7 mouse cellular contexts compared by ENCODE assay signal in genomic region chr5:88542651-88543282, GRCm38 (mm10). TPM values are rescaled to one million over a fixed set of nuclear protein-coding genes. Genes with fewer than 3 reads are reported as not detected.
DNase-seq lines count a peak whose midpoint lies in the region; ATAC-seq and TF ChIP-seq lines count a peak whose summit lies in the region.

No protein-coding gene starts in this region.

- ATAC-seq in liver, embryonic 12.5 days = no peak
- peak; percentile 52 for ATAC-seq in granulocyte monocyte progenitor cell, adult 5-6 weeks (replicated peaks; ENCODE audit: poor library complexity, severe bottlenecking)

- 0 out of 2 replicates have a peak, but pooled peaks have one; percentile 11 for TF ChIP-seq CTCF in liver, adult 2 months (IDR thresholded peaks at IDR 0.05; ENCODE audit: low read depth, low read length)
- peak; percentile 36 to 70 (median 60); a peak in 5 of 6 replicates for TF ChIP-seq CTCF in MEL (IDR thresholded peaks at IDR 0.05 in 2 of 3, conservative IDR thresholded peaks at IDR 0.05 in 1 of 3; ENCODE audit: control insufficient read depth in 1 of 3, insufficient read depth in 1 of 3, low read depth in 2 of 3, low read length in 3 of 3, poor library complexity in 1 of 3, severe bottlenecking in 1 of 3)

- H3K9me3 ChIP-seq in liver, embryonic 12.5 days (replicated peaks) = no peaks in the 10 kb centered on the region
- no peaks in the 10 kb centered on the region for H3K9me3 ChIP-seq in MEL (replicated peaks; ENCODE audit: insufficient read depth, low read length)

- H3K4me2 ChIP-seq in liver, embryonic 12.5 days = no peak overlapping the region
- H3K4me2 ChIP-seq in myocyte (ENCODE audit: low read depth) = peak overlapping the region; percentile 45

- H3K4me3 ChIP-seq in liver, adult 2 months (ENCODE audit: insufficient read depth, low read depth, low read length) = no peak overlapping the region
- H3K4me3 ChIP-seq in liver, embryonic 12.5 days = no peak overlapping the region
- H3K4me3 ChIP-seq in MEL (ENCODE audit: control insufficient read depth in 1 of 2, insufficient read depth in 1 of 2, low read depth in 2 of 2, low read length in 2 of 2) (no peak overlapping the region), myocyte (no peak overlapping the region)

- TF ChIP-seq EP300 in MEL (IDR thresholded peaks at IDR 0.05; ENCODE audit: low read depth in 1 of 2, low read length in 2 of 2) = no peak

- peak; percentile 55 for DNase-seq in liver, adult 2 months (ENCODE audit: extremely low read depth, low read depth, low spot score)
- peak; percentile 65 for DNase-seq in MEL (ENCODE audit: low read depth, low spot score)
- peak; percentile 26 to 67 for DNase-seq in adrenal gland, postnatal 36 days
- peak; percentile 55 for DNase-seq in kidney, postnatal 14 days

- H3K27me3 ChIP-seq in liver, adult 2 months (ENCODE audit: control insufficient read depth, insufficient read depth, low read length) = no peaks in the 10 kb centered on the region
- no peaks in the 10 kb centered on the region for H3K27me3 ChIP-seq in liver, embryonic 12.5 days (replicated peaks)
- H3K27me3 ChIP-seq in MEL (ENCODE audit: control insufficient read depth in 1 of 2, insufficient read depth in 2 of 2, low read length in 2 of 2) (peaks cover 2 to 5% of the 10 kb centered on the region in 2 experiments; a peak in 2 of 4 replicates), myocyte (ENCODE audit: control insufficient read depth, insufficient read depth, insufficient read length) (no peaks in the 10 kb centered on the region)

- WGBS in liver, adult 2 months = 55% methylated on average over 5 of the region's 5 CpGs
- 48% methylated on average over 5 of the region's 5 CpGs for WGBS in liver, embryonic 12.5 days (ENCODE audit: insufficient replicate concordance)

- H3K9ac ChIP-seq in liver, adult 2 months (ENCODE audit: low read depth, low read length) = no peak overlapping the region
- no peak overlapping the region for H3K9ac ChIP-seq in liver, embryonic 12.5 days
- H3K9ac ChIP-seq in MEL (ENCODE audit: control insufficient read depth, low read depth, low read length, poor library complexity, severe bottlenecking) = no peak overlapping the region

- H3K36me3 ChIP-seq in liver, adult 2 months (ENCODE audit: control insufficient read depth, insufficient read depth, low read length) = no peaks in the 10 kb centered on the region
- H3K36me3 ChIP-seq in liver, embryonic 12.5 days = no peaks in the 10 kb centered on the region
- no peaks in the 10 kb centered on the region for H3K36me3 ChIP-seq in MEL (ENCODE audit: control insufficient read depth in 1 of 2, insufficient read depth in 2 of 2, low read length in 2 of 2)
- no peaks in the 10 kb centered on the region for H3K36me3 ChIP-seq in myocyte (ENCODE audit: control insufficient read depth, insufficient read depth)

- no peak overlapping the region for H3K27ac ChIP-seq in liver, adult 2 months (replicated peaks; ENCODE audit: insufficient read depth, low read depth, low read length)
- no peak overlapping the region for H3K27ac ChIP-seq in liver, embryonic 12.5 days
- H3K27ac ChIP-seq in MEL (ENCODE audit: control insufficient read depth, low read depth, low read length) = no peak overlapping the region

- H3K4me1 ChIP-seq in liver, adult 2 months (ENCODE audit: control insufficient read depth, insufficient read depth, low read length) = no peaks in the 10 kb centered on the region
- no peaks in the 10 kb centered on the region for H3K4me1 ChIP-seq in liver, embryonic 12.5 days
- H3K4me1 ChIP-seq in MEL (ENCODE audit: control insufficient read depth in 1 of 2, insufficient read depth in 2 of 2, low read length in 2 of 2) = no peaks in the 10 kb centered on the region

- H3ac ChIP-seq in myocyte (ENCODE audit: control insufficient read depth, insufficient read length) = no peak overlapping the region

- peak; percentile 60 for TF ChIP-seq RAD21 in MEL (IDR thresholded peaks at IDR 0.05; ENCODE audit: low read depth, low read length)

- TF ChIP-seq POLR2A in liver, adult 2 months (IDR thresholded peaks at IDR 0.05; ENCODE audit: extremely low read depth, insufficient read depth, low read length) = no peak
- no peak for TF ChIP-seq POLR2A in MEL (IDR thresholded peaks at IDR 0.05; ENCODE audit: control insufficient read depth in 1 of 2, insufficient read depth in 1 of 2, low read depth in 1 of 2, low read length in 2 of 2, poor library complexity in 1 of 2)
- TF ChIP-seq POLR2A in myocyte (IDR thresholded peaks at IDR 0.05; ENCODE audit: insufficient read length, low read depth) = no peak

- H3K79me2 ChIP-seq in liver, adult 2 months (ENCODE audit: control insufficient read depth, insufficient read depth, low read length) = no peaks in the 10 kb centered on the region
- H3K79me2 ChIP-seq in MEL (ENCODE audit: control insufficient read depth, insufficient read depth, low read length, poor library complexity) (no peaks in the 10 kb centered on the region), myocyte (ENCODE audit: control insufficient read depth, insufficient read depth) (no peaks in the 10 kb centered on the region)

TF ChIP-seq in MEL, 35 proteins besides CTCF, POLR2A, EP300 and RAD21:
- TF ChIP-seq ZC3H11A (IDR thresholded peaks at IDR 0.05; ENCODE audit: low read depth, low read length) (peak; percentile 33), MYC (IDR thresholded peaks at IDR 0.05; ENCODE audit: low read depth, low read length) (no peak), SMC3 (IDR thresholded peaks at IDR 0.05; ENCODE audit: low read depth, low read length) (peak; percentile 70)

TF ChIP-seq in myocyte, 11 proteins besides CTCF, POLR2A, EP300 and RAD21:
- no peak for TF ChIP-seq TCF3 (IDR thresholded peaks at IDR 0.05; ENCODE audit: insufficient read length, low read depth)

RNA-seq across cellular contexts. Expression of gene Utp3, which starts 11.5 kb away (rescaled TPM):
- 16.5 and 20.0 TPM in 2 replicates for total RNA-seq in liver, adult 2 months (2014; rRNA removed)
- 7.4 and 7.9 TPM in 2 replicates for polyA plus RNA-seq in liver, adult 2 months (2012; rRNA removed)
- polyA plus RNA-seq in liver, embryonic 12.5 days (2016; fragmentation: Nextera tagmentation; extraction: Ambion mirVana) = 51.3 and 52.3 TPM in 2 replicates
- 44.7 and 48.4 TPM in 2 replicates for total RNA-seq in MEL (2012; rRNA removed)
- 100 to 1,000 TPM in 1 of 2 experiments, 10 to 100 TPM in 1; 73.9 to 120 TPM for polyA plus RNA-seq in MEL (2012; ENCODE audit: insufficient read depth in 1 of 2, insufficient read length in 2 of 2, low read depth in 1 of 2, low replicate concordance in 2 of 2, missing spikeins in 1 of 2)
- total RNA-seq in adrenal gland, postnatal 36 days (2021) = 10 to 100 TPM; 32.5 to 34.2 TPM
- 65.6 and 68.8 TPM in 2 replicates for total RNA-seq in granulocyte monocyte progenitor cell, adult 5-6 weeks (2014; fragmentation: Nextera tagmentation)
- 57.5 and 59.9 TPM in 2 replicates for total RNA-seq in granulocyte monocyte progenitor cell, adult 5-6 weeks (2017)
- 34.5 TPM for polyA plus RNA-seq in myocyte (2012; fragmentation: generic; extraction: Trizol)

RNA-seq across cellular contexts. Expression of gene Jchain, which starts 15.1 kb away (rescaled TPM):
- total RNA-seq in liver, adult 2 months (2014; rRNA removed) = 0.55 and 4.4 TPM in 2 replicates
- polyA plus RNA-seq in liver, adult 2 months (2012; rRNA removed) = 0.54 and 0.83 TPM in 2 replicates
- polyA plus RNA-seq in liver, embryonic 12.5 days (2016; fragmentation: Nextera tagmentation; extraction: Ambion mirVana) = 0.11 and 0.12 TPM in 2 replicates
- not detected in 2 replicates for total RNA-seq in MEL (2012; rRNA removed)
- polyA plus RNA-seq in MEL (2012; ENCODE audit: insufficient read depth in 1 of 2, insufficient read length in 2 of 2, low read depth in 1 of 2, low replicate concordance in 2 of 2, missing spikeins in 1 of 2) (not detected), myocyte (2012; fragmentation: generic; extraction: Trizol) (0.04 TPM)
- total RNA-seq in adrenal gland, postnatal 36 days (2021) = under 1 TPM; 0.30 TPM
- 1.8 TPM in 1 of 2 replicates, not detected in the other for total RNA-seq in granulocyte monocyte progenitor cell, adult 5-6 weeks (2014; fragmentation: Nextera tagmentation)
- 0.43 and 1.5 TPM in 2 replicates for total RNA-seq in granulocyte monocyte progenitor cell, adult 5-6 weeks (2017)

RNA-seq across cellular contexts. Expression of gene Rufy3, which starts 22.1 kb away (rescaled TPM):
- total RNA-seq in liver, adult 2 months (2014; rRNA removed) = 27.9 and 31.6 TPM in 2 replicates
- polyA plus RNA-seq in liver, adult 2 months (2012; rRNA removed) = 7.6 and 9.7 TPM in 2 replicates
- 7.5 and 7.9 TPM in 2 replicates for polyA plus RNA-seq in liver, embryonic 12.5 days (2016; fragmentation: Nextera tagmentation; extraction: Ambion mirVana)
- total RNA-seq in MEL (2012; rRNA removed) = 3.2 and 3.7 TPM in 2 replicates
- polyA plus RNA-seq in MEL (2012; ENCODE audit: insufficient read depth in 1 of 2, insufficient read length in 2 of 2, low read depth in 1 of 2, low replicate concordance in 2 of 2, missing spikeins in 1 of 2) = 1 to 10 TPM in 1 of 2 experiments, not detected in 1; 5.7 TPM
- 10 to 100 TPM; 22.2 to 30.7 TPM for total RNA-seq in adrenal gland, postnatal 36 days (2021)
- 7.4 and 12.7 TPM in 2 replicates for total RNA-seq in granulocyte monocyte progenitor cell, adult 5-6 weeks (2014; fragmentation: Nextera tagmentation)
- total RNA-seq in granulocyte monocyte progenitor cell, adult 5-6 weeks (2017) = 12.7 and 15.3 TPM in 2 replicates
- polyA plus RNA-seq in myocyte (2012; fragmentation: generic; extraction: Trizol) = 4.9 TPM

RNA-seq across cellular contexts. Expression of gene Enam, which starts 55.0 kb away (rescaled TPM):
- not detected in 2 replicates for total RNA-seq in liver, adult 2 months (2014; rRNA removed)
- polyA plus RNA-seq in liver, adult 2 months (2012; rRNA removed) = not detected in 2 replicates
- polyA plus RNA-seq in liver, embryonic 12.5 days (2016; fragmentation: Nextera tagmentation; extraction: Ambion mirVana) = not detected in 2 replicates
- total RNA-seq in MEL (2012; rRNA removed) = not detected in 2 replicates
- polyA plus RNA-seq in MEL (2012; ENCODE audit: insufficient read depth in 1 of 2, insufficient read length in 2 of 2, low read depth in 1 of 2, low replicate concordance in 2 of 2, missing spikeins in 1 of 2) = not detected
- not detected for total RNA-seq in adrenal gland, postnatal 36 days (2021)
- not detected in 2 replicates for total RNA-seq in granulocyte monocyte progenitor cell, adult 5-6 weeks (2014; fragmentation: Nextera tagmentation)
- total RNA-seq in granulocyte monocyte progenitor cell, adult 5-6 weeks (2017) = not detected in 2 replicates
- polyA plus RNA-seq in myocyte (2012; fragmentation: generic; extraction: Trizol) = not detected
